Mouse (Mus musculus): Measurements from ENCODE around the gene Vps41. TPM values are rescaled to one million over a fixed set of nuclear protein-coding genes. Genes with fewer than 3 reads are reported as not detected.

The Vps41 gene
- polyA plus RNA-seq, 1 experiment from 2014 or later = 53.5 TPM

- 69% methylated on average over 3 of the region's 3 CpGs for WGBS
Observed at GRCm38 (mm10) chr13:18768495-18768894, 51.4 kb downstream of the Vps41 start.

GRCm38 (mm10) chr13:18773437-18774198, 56.5 kb downstream of the Vps41 start:
- 85% methylated on average over 8 of the region's 8 CpGs for WGBS
- H3K36me3 ChIP-seq = no peaks in the 10 kb centered on the region
- no peaks in the 10 kb centered on the region for H3K9me3 ChIP-seq

More at GRCm38 (mm10) chr13:18768495-18768894, 51.4 kb downstream of the Vps41 start:
- Histone ChIP-seq H3K4me1 (no peaks in the 10 kb centered on the region), H3K27ac (no peak overlapping the region), H3K9me3 (no peaks in the 10 kb centered on the region), H3K4me3 (no peak overlapping the region), H3K36me3 (no peaks in the 10 kb centered on the region), H3K27me3 (ENCODE audit: insufficient read depth, poor library complexity, severe bottlenecking) (no peaks in the 10 kb centered on the region)
- no peak for DNase-seq (ENCODE audit: low spot score)

GRCm38 (mm10) chr13:18781250-18781649, 64.2 kb downstream of the Vps41 start:
- Histone ChIP-seq H3K27ac (no peak overlapping the region), H3K36me3 (no peaks in the 10 kb centered on the region), H3K9me3 (no peaks in the 10 kb centered on the region), H3K4me3 (no peak overlapping the region), H3K27me3 (ENCODE audit: insufficient read depth, poor library complexity, severe bottlenecking) (no peaks in the 10 kb centered on the region), H3K4me1 (no peaks in the 10 kb centered on the region)
- DNase-seq (ENCODE audit: low spot score) = no peak
- WGBS = 81% methylated on average over 2 of the region's 2 CpGs

More at GRCm38 (mm10) chr13:18773437-18774198, 56.5 kb downstream of the Vps41 start:
- Histone ChIP-seq H3K4me3 (no peak overlapping the region), H3K27me3 (ENCODE audit: insufficient read depth, poor library complexity, severe bottlenecking) (no peaks in the 10 kb centered on the region), H3K4me1 (no peaks in the 10 kb centered on the region), H3K27ac (no peak overlapping the region)
- DNase-seq (ENCODE audit: low spot score) = no peak

GRCm38 (mm10) chr13:18785702-18786101, 68.6 kb downstream of the Vps41 start:
- Histone ChIP-seq H3K36me3 (no peaks in the 10 kb centered on the region), H3K27me3 (ENCODE audit: insufficient read depth, poor library complexity, severe bottlenecking) (no peaks in the 10 kb centered on the region), H3K4me3 (no peak overlapping the region), H3K9me3 (no peaks in the 10 kb centered on the region), H3K4me1 (peaks cover 5% of the 10 kb centered on the region), H3K27ac (no peak overlapping the region)
- DNase-seq (ENCODE audit: low spot score) = no peak
- whole genome bisulfite sequencing = 79% methylated on average over 1 of the region's 1 CpGs

- DNase-seq (ENCODE audit: low spot score) = no peak
- H3K36me3 ChIP-seq = no peaks in the 10 kb centered on the region
- H3K9me3 ChIP-seq = no peaks in the 10 kb centered on the region
- no peaks in the 10 kb centered on the region for H3K27me3 ChIP-seq (ENCODE audit: insufficient read depth, poor library complexity, severe bottlenecking)
- no peak overlapping the region for H3K27ac ChIP-seq
- WGBS = 89% methylated on average over 4 of the region's 4 CpGs
- H3K4me3 ChIP-seq = no peak overlapping the region
- peaks cover 5% of the 10 kb centered on the region for H3K4me1 ChIP-seq
Observed at GRCm38 (mm10) chr13:18788040-18788439, 71.0 kb downstream of the Vps41 start.

- Histone ChIP-seq H3K27ac (no peak overlapping the region), H3K4me3 (no peak overlapping the region), H3K4me1 (peaks cover 5% of the 10 kb centered on the region), H3K27me3 (ENCODE audit: insufficient read depth, poor library complexity, severe bottlenecking) (no peaks in the 10 kb centered on the region), H3K36me3 (no peaks in the 10 kb centered on the region), H3K9me3 (no peaks in the 10 kb centered on the region)
- WGBS = 75% methylated on average over 2 of the region's 2 CpGs
- DNase-seq (ENCODE audit: low spot score) = no peak
Observed at GRCm38 (mm10) chr13:18788689-18789088, 71.6 kb downstream of the Vps41 start.

- WGBS = 86% methylated on average over 4 of the region's 4 CpGs
- no peaks in the 10 kb centered on the region for H3K9me3 ChIP-seq
- peaks cover 5% of the 10 kb centered on the region for H3K4me1 ChIP-seq
- no peak overlapping the region for H3K4me3 ChIP-seq
- H3K27ac ChIP-seq = no peak overlapping the region
- no peaks in the 10 kb centered on the region for H3K36me3 ChIP-seq
- H3K27me3 ChIP-seq (ENCODE audit: insufficient read depth, poor library complexity, severe bottlenecking) = no peaks in the 10 kb centered on the region
- no peak for DNase-seq (ENCODE audit: low spot score)
Observed at GRCm38 (mm10) chr13:18789662-18790061, 72.6 kb downstream of the Vps41 start.

GRCm38 (mm10) chr13:18790086-18790485, 73.0 kb downstream of the Vps41 start:
- H3K9me3 ChIP-seq = no peaks in the 10 kb centered on the region
- H3K27ac ChIP-seq = no peak overlapping the region
- DNase-seq (ENCODE audit: low spot score) = no peak
- 74% methylated on average over 6 of the region's 6 CpGs for WGBS
- H3K27me3 ChIP-seq (ENCODE audit: insufficient read depth, poor library complexity, severe bottlenecking) = no peaks in the 10 kb centered on the region
- H3K4me1 ChIP-seq = peaks cover 5% of the 10 kb centered on the region
- H3K36me3 ChIP-seq = no peaks in the 10 kb centered on the region
- no peak overlapping the region for H3K4me3 ChIP-seq

GRCm38 (mm10) chr13:18791314-18791713, 74.2 kb downstream of the Vps41 start:
- H3K4me3 ChIP-seq = no peak overlapping the region
- no peak for DNase-seq (ENCODE audit: low spot score)
- H3K27ac ChIP-seq = no peak overlapping the region
- no peaks in the 10 kb centered on the region for H3K9me3 ChIP-seq
- H3K36me3 ChIP-seq = no peaks in the 10 kb centered on the region
- H3K4me1 ChIP-seq = peaks cover 5% of the 10 kb centered on the region
- 75% methylated on average over 4 of the region's 4 CpGs for WGBS
- no peaks in the 10 kb centered on the region for H3K27me3 ChIP-seq (ENCODE audit: insufficient read depth, poor library complexity, severe bottlenecking)

- Histone ChIP-seq H3K9me3 (no peaks in the 10 kb centered on the region), H3K4me3 (no peak overlapping the region), H3K27ac (no peak overlapping the region), H3K4me1 (peaks cover 5% of the 10 kb centered on the region), H3K27me3 (ENCODE audit: insufficient read depth, poor library complexity, severe bottlenecking) (no peaks in the 10 kb centered on the region), H3K36me3 (no peaks in the 10 kb centered on the region)
- WGBS = 84% methylated on average over 2 of the region's 2 CpGs
- no peak for DNase-seq (ENCODE audit: low spot score)
Observed at GRCm38 (mm10) chr13:18791724-18792123, 74.6 kb downstream of the Vps41 start.

- Histone ChIP-seq H3K27ac (no peak overlapping the region), H3K4me3 (no peak overlapping the region), H3K27me3 (ENCODE audit: insufficient read depth, poor library complexity, severe bottlenecking) (no peaks in the 10 kb centered on the region), H3K36me3 (no peaks in the 10 kb centered on the region), H3K4me1 (peaks cover 5% of the 10 kb centered on the region), H3K9me3 (no peaks in the 10 kb centered on the region)
- DNase-seq (ENCODE audit: low spot score) = no peak
- WGBS = 82% methylated on average over 3 of the region's 3 CpGs
Observed at GRCm38 (mm10) chr13:18794454-18794853, 77.4 kb downstream of the Vps41 start.

GRCm38 (mm10) chr13:18797555-18797954, 80.5 kb downstream of the Vps41 start:
- WGBS = 81% methylated on average over 5 of the region's 5 CpGs
- no peak for DNase-seq (ENCODE audit: low spot score)

GRCm38 (mm10) chr13:18800434-18800833, 83.3 kb downstream of the Vps41 start:
- no peak for DNase-seq (ENCODE audit: low spot score)
- WGBS = 88% methylated on average over 3 of the region's 3 CpGs
- Histone ChIP-seq H3K27ac (no peak overlapping the region), H3K27me3 (ENCODE audit: insufficient read depth, poor library complexity, severe bottlenecking) (no peaks in the 10 kb centered on the region), H3K9me3 (no peaks in the 10 kb centered on the region), H3K4me3 (no peak overlapping the region), H3K4me1 (no peaks in the 10 kb centered on the region), H3K36me3 (no peaks in the 10 kb centered on the region)

More at GRCm38 (mm10) chr13:18797555-18797954, 80.5 kb downstream of the Vps41 start:
- no peak overlapping the region for H3K27ac ChIP-seq
- no peaks in the 10 kb centered on the region for H3K36me3 ChIP-seq
- H3K9me3 ChIP-seq = no peaks in the 10 kb centered on the region
- no peaks in the 10 kb centered on the region for H3K4me1 ChIP-seq
- no peaks in the 10 kb centered on the region for H3K27me3 ChIP-seq (ENCODE audit: insufficient read depth, poor library complexity, severe bottlenecking)
- H3K4me3 ChIP-seq = no peak overlapping the region

- H3K27ac ChIP-seq = no peak overlapping the region
- H3K4me3 ChIP-seq = no peak overlapping the region
- H3K36me3 ChIP-seq = peaks cover 10% of the 10 kb centered on the region; the same call in 1 of the 2 replicates
- 75% methylated on average over 4 of the region's 4 CpGs for WGBS
- no peak for DNase-seq (ENCODE audit: low spot score)
- H3K4me1 ChIP-seq = no peaks in the 10 kb centered on the region
- H3K27me3 ChIP-seq (ENCODE audit: insufficient read depth, poor library complexity, severe bottlenecking) = no peaks in the 10 kb centered on the region
- H3K9me3 ChIP-seq = no peaks in the 10 kb centered on the region
Observed at GRCm38 (mm10) chr13:18809465-18809864, 92.4 kb downstream of the Vps41 start.
